Mouse (Mus musculus) E14TG2a.4 (cell line): ENCODE measurements around the gene Pls1.

ENCODE experiments used
- H3K27me3 ChIP-seq: 2 replicates; pipeline ENCODE4 v1.6.1; 2014; ENCODE audit warnings: low read length, control low read depth; ENCODE audit not compliant: insufficient read depth
- H3K36me3 ChIP-seq: 2 replicates; pipeline ENCODE4 v1.6.1; 2014; ENCODE audit warnings: low read length, control low read depth; ENCODE audit not compliant: insufficient read depth
- H3K4me1 ChIP-seq: replicated peaks from 2 replicates; pipeline ENCODE4 v1.6.1; 2014; ENCODE audit warnings: low read depth, low read length, control low read depth
- H3K4me3 ChIP-seq: replicated peaks from 2 replicates; pipeline ENCODE4 v1.5.1; 2014; ENCODE audit warnings: mild to moderate bottlenecking, low read length
- H3K9me3 ChIP-seq: 2 replicates; pipeline ENCODE4 v1.6.1; 2014; ENCODE audit warnings: low read length, control low read depth
- CTCF ChIP-seq: conservative IDR thresholded peaks from 2 replicates; pipeline ENCODE4 v1.5.1; 2014; ENCODE audit warnings: low read length
- NANOG ChIP-seq: IDR thresholded peaks from 2 replicates; pipeline ENCODE4 v1.6.1; 2014; ENCODE audit warnings: borderline replicate concordance, low read length, mixed read lengths
- POU5F1 ChIP-seq: IDR thresholded peaks from 2 replicates; pipeline ENCODE4 v1.6.1; 2014; ENCODE audit warnings: low read length, borderline replicate concordance

The Pls1 gene

DNA sequence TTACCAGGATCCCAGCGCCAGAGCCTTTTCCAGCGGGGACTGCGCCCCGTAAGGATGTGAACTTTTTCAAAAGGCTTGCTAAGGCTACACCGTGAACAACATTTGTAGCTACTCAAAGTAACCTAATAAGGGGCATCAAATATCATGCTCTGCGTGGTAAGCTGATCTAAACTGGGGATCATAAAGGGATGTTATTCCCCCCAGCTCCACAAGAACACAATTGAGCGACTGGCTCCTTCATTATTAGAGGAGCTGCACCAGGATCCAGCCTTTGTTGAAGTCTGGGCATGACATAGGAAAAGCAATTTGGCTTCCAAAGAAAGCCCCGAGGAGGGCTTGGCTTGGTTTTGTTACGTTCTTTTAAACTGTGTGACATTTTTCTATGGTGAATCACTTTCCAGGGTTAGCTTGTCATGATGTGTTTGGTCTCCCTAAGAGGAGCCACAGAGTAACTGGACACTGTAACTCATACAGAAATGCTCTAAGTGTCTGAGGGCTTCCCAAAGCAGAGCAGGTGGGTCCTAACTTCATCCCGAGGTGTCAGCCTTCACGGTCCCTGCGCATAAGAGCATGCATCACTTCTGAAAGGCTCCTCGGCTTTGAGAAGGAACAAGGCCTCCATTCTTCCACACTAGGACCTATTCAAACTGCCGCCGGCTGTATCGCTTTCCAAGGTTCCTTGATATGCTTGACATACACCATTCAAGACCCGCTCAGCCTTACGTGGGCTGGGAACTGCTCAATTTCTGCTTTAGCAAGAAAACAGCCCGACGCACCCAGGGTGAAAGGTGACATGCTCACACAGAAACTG, 31.2 kb downstream of the Pls1 start:
- no peaks in the 10 kb centered on the region for H3K4me1 ChIP-seq

GRCm38 (mm10) chr9:95811817-95812216, 33.3 kb downstream of the Pls1 start:
- no peaks in the 10 kb centered on the region for H3K4me1 ChIP-seq
- H3K36me3 ChIP-seq: no peaks in the 10 kb centered on the region
- H3K27me3 ChIP-seq: no peaks in the 10 kb centered on the region
- TF ChIP-seq POU5F1 (no peak), CTCF (no peak), NANOG (no peak)
- H3K4me3 ChIP-seq: no peak overlapping the region
- no peaks in the 10 kb centered on the region for H3K9me3 ChIP-seq

More for the DNA sequence above, 31.2 kb downstream of the Pls1 start:
- no peaks in the 10 kb centered on the region for H3K36me3 ChIP-seq
- no peak overlapping the region for H3K4me3 ChIP-seq
- no peaks in the 10 kb centered on the region for H3K27me3 ChIP-seq
- H3K9me3 ChIP-seq: no peaks in the 10 kb centered on the region
- no peak for TF ChIP-seq CTCF
- no peak for TF ChIP-seq NANOG
- TF ChIP-seq POU5F1: no peak

GRCm38 (mm10) chr9:95809596-95809995, 35.5 kb downstream of the Pls1 start:
- Histone ChIP-seq H3K4me3 (no peak overlapping the region), H3K9me3 (no peaks in the 10 kb centered on the region), H3K36me3 (no peaks in the 10 kb centered on the region), H3K4me1 (peaks cover 16% of the 10 kb centered on the region), H3K27me3 (no peaks in the 10 kb centered on the region)
- TF ChIP-seq NANOG: no peak
- TF ChIP-seq CTCF: no peak
- no peak for TF ChIP-seq POU5F1

GRCm38 (mm10) chr9:95805449-95805848, 39.7 kb downstream of the Pls1 start:
- Histone ChIP-seq H3K36me3 (no peaks in the 10 kb centered on the region), H3K4me1 (peaks cover 27% of the 10 kb centered on the region), H3K4me3 (peak overlapping the region; percentile 63), H3K27me3 (0 out of 2 replicates have a peak, but pooled peaks cover 2% of the 10 kb centered on the region), H3K9me3 (no peaks in the 10 kb centered on the region)
- TF ChIP-seq POU5F1: no peak
- no peak for TF ChIP-seq NANOG
- no peak for TF ChIP-seq CTCF

DNA sequence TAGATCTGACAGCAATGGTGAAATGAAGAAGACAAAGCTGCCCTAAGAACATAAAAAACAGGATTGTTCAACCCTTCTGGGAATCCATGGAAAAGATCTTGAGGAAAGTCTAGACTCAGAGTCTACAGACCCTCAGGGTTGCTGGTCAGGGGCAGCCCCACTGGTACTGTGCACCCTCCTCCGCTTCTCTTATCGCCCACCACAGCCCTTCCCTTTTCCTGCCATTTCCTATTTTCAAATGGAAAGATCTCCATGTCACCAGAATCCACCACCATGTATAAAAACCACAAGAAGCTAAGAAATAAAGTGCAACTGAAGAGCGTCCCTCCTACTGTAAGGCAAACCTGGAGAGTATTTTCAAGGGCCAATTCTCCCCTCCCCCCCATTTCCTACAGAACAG, 41.3 kb downstream of the Pls1 start:
- H3K27me3 ChIP-seq: 0 out of 2 replicates have a peak, but pooled peaks cover 2% of the 10 kb centered on the region
- H3K4me1 ChIP-seq: peaks cover 27% of the 10 kb centered on the region
- TF ChIP-seq POU5F1 (no peak), CTCF (no peak), NANOG (no peak)

DNA sequence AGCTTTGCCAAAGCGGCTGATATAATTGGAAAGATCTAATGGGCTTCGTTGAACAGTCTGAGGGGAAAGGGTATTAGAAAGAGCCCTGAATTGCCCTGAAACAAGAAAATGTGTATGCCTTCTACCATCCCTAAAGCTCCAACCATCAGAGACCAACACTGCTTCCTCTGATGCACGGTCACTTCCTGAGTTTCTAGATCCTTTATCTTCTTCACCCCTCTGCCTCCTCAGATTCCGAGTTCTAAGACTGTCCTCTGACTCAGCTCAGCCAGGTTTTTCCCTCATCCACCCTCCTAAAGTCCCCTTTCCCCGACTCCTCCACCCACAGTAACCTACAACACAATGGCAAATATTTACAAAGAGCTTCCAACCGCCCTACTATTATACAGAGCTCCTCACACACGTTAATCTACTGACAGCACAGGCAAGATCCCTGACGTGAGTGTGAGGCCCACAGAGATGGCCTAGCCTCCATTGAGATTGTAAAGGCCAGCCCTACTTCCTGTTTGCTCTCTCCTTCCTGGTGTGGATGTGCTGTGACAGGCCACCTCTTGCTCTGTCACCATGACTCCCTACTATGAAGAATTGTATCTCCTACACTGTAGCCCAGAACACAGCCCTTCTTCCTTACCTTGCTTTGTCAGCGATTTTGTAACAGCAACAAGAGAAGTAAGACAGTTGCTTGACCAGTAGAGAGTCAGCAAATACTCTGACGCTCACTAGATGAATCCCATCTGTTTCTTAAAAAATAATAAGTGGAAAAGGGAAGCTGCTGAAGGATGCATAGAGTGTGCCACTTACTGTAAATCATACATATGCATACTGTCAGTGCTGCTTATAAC, 43.3 kb downstream of the Pls1 start:
- no peak for TF ChIP-seq CTCF
- TF ChIP-seq NANOG: no peak
- TF ChIP-seq POU5F1: no peak
- H3K4me3 ChIP-seq: no peak overlapping the region
- H3K36me3 ChIP-seq: no peaks in the 10 kb centered on the region
- H3K4me1 ChIP-seq: peaks cover 27% of the 10 kb centered on the region
- no peaks in the 10 kb centered on the region for H3K9me3 ChIP-seq
- 0 out of 2 replicates have a peak, but pooled peaks cover 2% of the 10 kb centered on the region for H3K27me3 ChIP-seq

More for the DNA sequence above, 41.3 kb downstream of the Pls1 start:
- H3K36me3 ChIP-seq: no peaks in the 10 kb centered on the region
- H3K9me3 ChIP-seq: no peaks in the 10 kb centered on the region
- H3K4me3 ChIP-seq: no peak overlapping the region

DNA sequence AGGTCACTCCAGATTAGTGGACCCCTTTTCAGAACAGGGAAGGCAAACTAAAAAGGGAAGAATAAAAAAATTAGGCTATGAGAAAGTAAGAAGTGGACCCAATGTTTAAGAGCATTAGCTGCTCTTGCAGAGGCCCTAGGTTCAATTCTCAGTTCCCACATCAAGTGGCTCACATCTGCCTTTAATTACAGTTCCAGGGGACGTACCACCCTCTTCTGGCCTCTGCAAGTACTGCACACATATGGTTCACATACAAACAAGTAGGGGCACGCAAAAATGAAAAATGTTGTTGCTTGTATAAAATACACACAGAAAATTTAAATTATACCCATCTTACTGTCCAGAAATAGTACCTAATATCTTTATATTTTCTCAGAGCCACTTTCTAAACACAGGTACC, 48.8 kb downstream of the Pls1 start:
- H3K36me3 ChIP-seq: no peaks in the 10 kb centered on the region
- peak; percentile 66 for TF ChIP-seq CTCF
- TF ChIP-seq POU5F1: no peak
- no peaks in the 10 kb centered on the region for H3K9me3 ChIP-seq
- no peak overlapping the region for H3K4me3 ChIP-seq
- H3K27me3 ChIP-seq: no peaks in the 10 kb centered on the region
- H3K4me1 ChIP-seq: 0 out of 2 replicates have a peak, but pooled peaks cover 3% of the 10 kb centered on the region

DNA sequence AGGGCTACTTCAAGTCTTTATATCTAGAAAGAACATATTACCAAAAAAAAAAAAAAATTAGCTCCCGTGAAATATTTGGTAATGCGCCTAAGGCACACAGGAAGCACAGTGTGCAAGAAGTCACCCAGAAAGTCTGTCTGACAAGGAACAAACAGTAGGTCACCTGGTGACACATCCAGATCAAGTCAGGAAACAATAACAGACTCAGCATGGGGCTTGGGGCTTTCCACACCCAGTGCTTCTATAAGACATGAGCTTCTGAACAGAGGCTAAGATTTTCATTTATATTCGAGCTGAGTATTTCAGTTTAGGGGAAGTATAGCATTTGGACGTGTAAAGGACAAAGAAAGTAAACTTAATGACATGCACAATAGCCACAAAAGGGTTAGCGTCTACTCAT, 49.3 kb downstream of the Pls1 start:
- TF ChIP-seq NANOG: no peak
- no peak for TF ChIP-seq POU5F1
- TF ChIP-seq CTCF: no peak
- Histone ChIP-seq H3K4me1 (0 out of 2 replicates have a peak, but pooled peaks cover 3% of the 10 kb centered on the region), H3K36me3 (no peaks in the 10 kb centered on the region), H3K9me3 (no peaks in the 10 kb centered on the region), H3K4me3 (no peak overlapping the region), H3K27me3 (no peaks in the 10 kb centered on the region)
